Mouse (Mus musculus) kidney, adult 9 months (tissue): ENCODE measurements around the gene Mycbp2.

Experiments
- DNase-seq: peaks from one replicate; pipeline ENCODE4 v3.0.0; 2022

Mycbp2 gene

DNA sequence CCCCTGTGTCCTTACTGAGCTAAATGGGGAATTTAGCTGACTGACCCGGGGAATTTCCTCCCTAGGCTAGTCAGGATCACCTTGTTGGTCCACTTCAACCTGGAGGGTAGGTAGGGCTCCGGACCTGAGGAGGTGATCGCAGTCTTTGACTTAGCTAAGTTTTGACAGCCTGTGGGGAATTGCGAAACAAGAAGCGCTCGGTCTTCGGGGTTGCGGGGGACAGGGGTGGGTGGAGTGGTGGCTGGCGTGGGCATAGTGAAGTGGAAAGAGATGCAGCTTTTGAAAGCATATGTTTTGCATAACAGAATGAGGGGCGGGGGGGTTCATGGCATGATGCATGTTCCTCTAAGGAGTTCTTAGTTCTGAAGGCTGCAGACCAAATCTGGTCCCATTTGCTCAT is 275.8 kb downstream of the Mycbp2 start:
- DNase-seq: no peak

DNA sequence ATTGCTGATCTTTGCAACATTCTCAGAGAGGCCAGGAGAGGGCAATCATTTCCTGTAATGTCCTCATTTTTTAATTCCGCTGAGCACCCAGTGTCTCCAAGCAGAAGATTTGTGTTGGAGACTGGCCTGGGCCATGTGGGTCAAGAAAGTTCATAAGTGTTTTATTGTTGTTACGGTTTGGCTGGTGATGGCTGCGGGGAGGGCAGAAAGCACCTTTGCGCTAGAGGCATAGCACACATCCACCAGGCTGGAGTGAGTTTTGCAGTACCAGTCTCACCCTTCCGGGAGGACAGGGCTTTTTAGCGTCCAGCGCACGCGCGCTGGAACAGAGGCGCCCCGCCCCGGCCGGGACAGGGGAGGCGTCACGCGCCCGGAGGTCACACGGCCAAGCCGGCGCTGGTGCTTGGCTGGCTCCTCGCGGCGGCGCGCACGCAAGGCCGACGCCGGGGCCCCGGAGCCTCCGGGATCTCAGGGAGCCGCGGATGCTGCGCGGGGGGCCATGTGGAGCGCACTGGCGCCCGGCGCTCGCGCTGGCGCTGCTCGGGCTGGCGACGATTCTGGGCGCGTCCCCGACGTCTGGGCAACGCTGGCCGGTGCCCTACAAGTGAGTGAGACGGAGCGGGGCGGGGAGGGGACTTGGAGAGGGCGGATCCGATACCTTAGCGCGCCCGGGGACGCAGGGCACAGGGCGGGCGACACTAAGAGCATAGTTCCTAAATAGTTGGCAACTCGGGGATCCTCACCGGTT is 276.6 kb downstream of the Mycbp2 start, which contains the start of gene Cln5:
Gene Cln5 (plus strand): TSS at position 353 of the 748 bp plus-strand sequence.
- peak; percentile 95 for DNase-seq

DNA sequence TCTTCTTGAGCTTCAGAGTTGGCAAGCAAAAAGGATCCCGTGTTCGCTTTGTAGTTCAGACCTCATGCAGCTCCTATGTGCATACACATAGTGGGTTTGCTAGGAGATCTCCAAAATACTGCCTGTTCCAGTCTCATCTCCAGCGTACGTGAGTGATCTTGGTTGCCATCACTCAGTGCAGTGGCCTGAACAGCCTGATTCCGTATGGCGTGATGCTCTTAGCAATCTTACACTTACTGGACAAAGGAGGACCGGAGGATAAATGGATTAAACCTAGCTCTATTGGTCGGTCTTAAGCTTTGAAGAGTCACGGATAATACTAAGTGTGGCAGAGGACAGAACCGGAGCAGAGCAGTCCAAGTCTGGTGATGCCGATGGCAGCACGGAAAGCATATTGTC is 277.1 kb downstream of the Mycbp2 start:
- DNase-seq: no peak

DNA sequence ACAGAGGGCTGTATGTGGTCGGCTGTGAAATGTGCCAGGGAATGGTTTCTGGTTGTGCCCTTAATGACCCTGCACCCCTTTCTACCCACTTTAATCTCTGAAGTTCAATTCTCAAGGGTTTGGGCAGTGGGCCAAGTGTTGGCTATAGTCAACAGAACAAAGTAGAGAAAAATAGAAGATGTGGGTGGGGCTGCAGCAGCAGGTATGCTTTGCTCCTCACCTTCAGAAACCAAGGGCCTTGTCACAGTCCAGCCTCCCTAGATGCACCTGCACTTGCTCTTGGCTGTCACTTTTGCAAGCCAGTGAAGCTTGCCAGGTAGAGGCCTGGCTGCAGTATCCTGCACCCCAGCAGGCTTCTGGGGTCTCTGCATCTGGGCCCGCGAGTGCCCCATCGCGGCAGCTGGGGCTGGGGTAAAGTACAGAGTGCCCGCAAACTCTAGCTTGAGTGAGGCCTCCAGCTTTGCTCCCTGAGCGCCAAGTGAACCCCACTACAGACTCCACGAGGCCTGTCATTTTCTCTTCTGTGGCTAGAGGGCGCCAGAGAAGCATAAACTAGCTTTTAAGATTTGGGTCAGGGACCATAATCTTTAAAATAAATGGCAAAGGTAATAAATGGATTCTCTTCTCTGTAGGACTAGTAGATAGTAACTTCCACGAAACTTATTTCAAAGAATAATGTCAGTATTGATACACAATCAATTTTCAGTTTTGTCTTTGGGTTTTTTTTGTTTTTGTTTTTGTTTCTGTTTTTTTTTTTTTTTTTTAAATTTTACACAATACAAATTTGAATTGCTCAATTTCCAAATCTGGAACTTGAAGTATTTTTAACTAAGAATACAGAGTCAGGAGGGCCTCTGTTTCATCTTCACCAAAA is 281.1 kb downstream of the Mycbp2 start:
- peak; percentile 85 for DNase-seq
